Mouse (Mus musculus) kidney, adult 2 months (tissue): ENCODE results near the gene Rnf185.

ENCODE experiments used
- CTCF ChIP-seq: fragments of 200-500 bp; conservative IDR thresholded peaks from 2 replicates; pipeline ENCODE4 v1.5.1; 2011; ENCODE audit warnings: low read depth, mild to moderate bottlenecking, control low read depth, low read length, moderate library complexity, mixed read lengths; ENCODE audit not compliant: insufficient read depth, insufficient read length
- POLR2A ChIP-seq: fragments of 200-500 bp; IDR thresholded peaks from one replicate; pipeline ENCODE4 v1.6.1; 2011; ENCODE audit warnings: low read depth, low read length, control low read depth

DNA sequence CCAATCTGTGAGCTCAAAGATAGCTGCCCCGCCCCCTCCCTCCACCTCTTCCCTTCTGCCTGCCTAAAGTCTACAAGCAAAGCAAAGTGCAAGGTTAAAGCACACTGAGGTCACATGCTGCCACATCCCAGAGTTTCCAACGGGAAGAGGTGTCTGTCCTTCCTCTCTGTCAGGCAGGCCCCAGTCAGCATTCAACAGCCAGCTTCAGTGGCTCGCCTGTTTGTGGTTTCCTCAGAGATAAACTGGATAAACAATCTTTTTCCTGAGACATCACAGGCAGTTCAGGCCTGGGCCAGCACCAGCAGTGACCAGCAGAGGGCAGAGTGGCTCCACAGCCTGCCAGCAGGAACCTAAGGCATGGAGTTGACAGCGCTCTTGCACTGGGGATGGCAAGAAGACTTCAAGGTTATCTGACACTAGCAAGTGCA, 65.2 kb downstream of the Rnf185 start:
- TF ChIP-seq CTCF (peak; percentile 99), POLR2A (no peak)
